Mouse (Mus musculus): ENCODE results near the gene 9930021J03Rik.

DNA sequence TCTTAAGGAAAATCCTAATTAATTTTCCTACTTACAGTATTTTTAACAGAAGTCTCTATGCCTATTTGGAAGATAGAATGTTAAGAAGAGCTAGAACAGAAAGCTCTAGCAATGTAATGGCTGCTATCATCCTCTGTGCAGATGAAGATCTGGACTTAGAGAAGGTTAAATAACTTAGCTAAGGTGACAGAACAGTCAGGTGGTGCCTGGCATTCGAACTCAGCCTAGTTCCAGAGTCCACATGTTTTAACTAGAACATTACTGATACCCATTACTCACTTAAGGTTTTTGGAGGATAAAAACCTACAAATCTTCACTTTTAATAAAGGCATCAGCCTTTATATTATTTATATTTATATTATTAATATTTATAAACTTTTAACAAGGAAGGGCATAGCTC lies 65.1 kb downstream of the 9930021J03Rik start:
- TF ChIP-seq CTCF (IDR thresholded peaks at IDR 0.05; ENCODE audit: insufficient read depth, low read depth, low read length): no peak
- TF ChIP-seq POLR2A (IDR thresholded peaks at IDR 0.05; ENCODE audit: insufficient read depth, low read depth, low read length): no peak

All from olfactory bulb, adult 2 months (tissue).